Mouse (Mus musculus): ENCODE data around the gene Krt25.

Krt25 gene

DNA sequence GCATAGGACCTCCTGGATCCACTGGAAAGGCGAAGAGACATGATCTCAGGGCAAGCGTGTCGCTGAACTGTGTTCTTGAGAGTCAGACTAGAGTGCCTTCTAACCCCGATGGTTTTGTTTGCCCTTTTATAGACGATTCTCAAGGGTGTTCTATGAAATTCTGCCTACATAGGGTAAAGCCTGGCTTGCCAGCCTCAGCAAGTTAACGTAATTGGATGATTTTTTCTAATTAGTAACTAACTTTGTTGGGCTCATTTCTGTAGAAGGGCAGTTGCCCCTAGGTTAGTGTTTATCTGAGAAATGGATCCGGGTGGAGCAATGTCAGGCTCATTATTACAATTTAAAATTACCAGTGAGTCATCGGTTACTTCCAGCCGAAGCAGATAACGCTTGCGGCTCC is at the start of gene Krt25:
TSS of gene Krt25 (minus strand) at position 101 of the 400 bp plus-strand sequence.
- no peak for ATAC-seq (ENCODE audit: insufficient number of reproducible peaks, low FRiP score, low TSS enrichment)

DNA sequence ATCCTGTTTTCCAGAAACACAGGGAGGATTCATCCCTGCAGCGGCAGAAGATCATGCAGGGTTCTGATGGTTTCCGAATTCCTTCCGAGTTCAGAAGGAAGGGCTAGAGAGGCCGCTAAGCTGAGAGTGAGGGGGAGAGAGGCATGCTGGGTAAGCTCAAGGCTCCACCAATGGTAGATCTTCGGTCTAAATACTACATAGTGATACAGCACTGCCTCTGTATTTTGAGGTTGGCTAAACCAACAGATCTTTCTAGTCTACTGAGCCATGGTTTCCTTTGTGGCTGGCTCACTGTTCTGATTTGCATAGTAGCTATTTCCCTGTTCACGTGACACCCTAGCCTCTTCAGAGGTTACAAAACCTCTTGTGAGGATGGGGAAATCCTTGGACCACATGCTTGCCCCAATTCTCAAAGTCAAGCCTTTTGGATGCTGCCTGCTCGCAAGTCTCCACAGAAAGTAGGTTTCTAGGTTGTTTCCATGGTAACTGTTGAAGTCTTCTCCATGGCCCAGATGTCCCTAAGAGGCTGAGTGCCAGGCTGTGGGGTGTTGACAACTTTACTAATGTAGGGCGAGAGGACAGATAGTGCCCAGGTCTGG is 47.2 kb upstream of the Krt25 start:
- ATAC-seq (ENCODE audit: insufficient number of reproducible peaks, low FRiP score, low TSS enrichment): peak; percentile 56; the same call in 1 of the 2 replicates

DNA sequence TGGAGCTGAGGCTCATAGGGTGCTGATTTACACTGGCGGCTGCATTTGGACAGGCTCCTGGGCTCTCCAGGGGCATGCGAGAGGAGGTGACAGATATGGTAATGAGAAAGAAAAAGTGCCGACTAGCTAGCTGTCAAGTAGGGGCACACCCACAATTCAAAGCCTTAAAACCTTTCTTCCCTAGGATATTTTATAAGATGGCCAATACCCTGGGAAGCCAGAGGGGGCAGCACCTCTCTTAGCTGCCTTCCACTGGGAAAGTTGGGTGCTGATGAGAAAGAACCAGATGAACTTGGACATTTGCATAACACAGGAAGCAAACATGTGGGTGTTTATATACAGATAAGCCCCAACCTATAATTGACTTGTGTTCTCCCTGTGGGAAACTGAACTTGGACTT is 46.5 kb upstream of the Krt25 start:
- no peak for ATAC-seq (ENCODE audit: insufficient number of reproducible peaks, low FRiP score, low TSS enrichment)

DNA sequence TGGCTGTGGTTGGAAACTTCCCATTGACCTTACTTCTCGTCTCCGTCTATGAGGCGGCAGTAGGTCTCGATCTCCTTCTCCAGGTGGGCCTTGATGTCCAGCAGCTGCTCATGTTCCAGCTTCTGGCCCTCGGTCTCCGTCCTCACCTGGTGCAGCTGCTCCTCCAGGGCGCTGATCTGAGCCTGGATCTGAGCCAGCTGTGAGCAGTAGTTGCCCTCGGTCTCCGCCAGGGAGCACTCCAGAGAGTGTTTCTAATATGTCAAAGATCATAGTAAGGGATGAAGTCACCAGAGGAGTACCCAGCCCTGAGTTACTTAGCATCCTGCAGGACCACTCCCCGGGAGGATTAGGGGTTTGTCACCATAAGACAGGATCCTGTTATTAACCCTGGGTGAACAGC is 44.0 kb upstream of the Krt25 start:
- ATAC-seq (ENCODE audit: insufficient number of reproducible peaks, low FRiP score, low TSS enrichment): no peak

DNA sequence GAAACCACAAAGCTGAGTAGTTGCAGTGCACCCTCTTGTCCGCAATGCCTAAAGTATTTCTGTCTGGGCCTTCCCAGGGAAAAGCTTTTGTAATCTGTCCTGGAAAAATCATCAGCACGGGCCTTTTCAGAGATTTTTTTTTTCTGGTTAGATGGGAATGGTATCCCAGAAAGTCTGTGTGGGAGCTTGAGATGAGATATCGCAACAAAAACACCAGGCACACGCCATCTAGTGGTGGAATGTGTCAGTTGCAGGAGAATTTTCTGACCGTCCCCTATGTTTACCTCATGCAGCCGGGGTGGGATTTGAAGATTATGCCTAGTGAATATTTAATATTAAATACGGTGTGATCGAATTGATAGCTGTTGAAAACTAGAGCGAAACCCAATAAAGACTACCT is 41.7 kb upstream of the Krt25 start:
- ATAC-seq (ENCODE audit: insufficient number of reproducible peaks, low FRiP score, low TSS enrichment): no peak; the same call in 1 of the 2 replicates

DNA sequence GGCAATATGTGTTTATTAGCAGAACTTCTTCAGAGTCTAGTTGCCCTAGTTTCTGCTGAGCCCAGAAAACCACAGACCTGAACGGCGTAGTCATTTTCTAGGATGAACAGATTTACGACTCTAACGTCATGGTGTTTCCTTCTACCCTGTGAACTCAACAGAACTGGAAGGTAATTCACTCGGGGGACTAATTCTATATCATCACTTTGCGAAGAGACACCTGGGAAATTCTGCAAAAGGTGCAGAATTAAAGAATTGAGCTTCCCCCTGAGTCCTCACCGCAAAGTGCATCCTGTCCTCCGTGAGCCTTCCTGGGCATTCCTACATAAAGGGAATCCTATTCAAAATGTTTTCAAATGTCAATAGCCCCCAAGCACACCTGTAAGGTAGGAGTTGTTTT is 38.7 kb upstream of the Krt25 start:
- no peak for ATAC-seq (ENCODE audit: insufficient number of reproducible peaks, low FRiP score, low TSS enrichment)

DNA sequence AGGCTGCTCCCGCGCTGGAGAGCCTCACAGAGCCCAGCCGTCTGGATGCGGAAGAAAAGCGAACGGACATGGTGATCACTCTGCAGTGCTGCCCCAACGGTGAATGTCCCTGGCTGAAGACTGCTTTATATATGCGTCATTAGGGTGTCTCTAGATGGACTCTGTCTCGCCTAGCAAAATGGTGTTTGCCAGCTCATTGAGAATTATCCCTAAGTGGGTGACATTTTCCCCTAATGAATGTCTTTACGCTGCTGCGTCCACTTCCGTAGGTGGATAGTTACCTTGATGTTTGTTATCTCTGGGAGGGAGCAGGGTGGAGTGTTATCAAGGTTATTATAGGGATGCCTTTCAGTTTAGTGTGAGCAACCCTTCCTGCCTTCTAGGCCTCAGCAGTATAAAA is 28.3 kb upstream of the Krt25 start, which contains the start of gene Krt27:
TSS of gene Krt27 (minus strand) at position 101 of the 400 bp plus-strand sequence.
- no peak for ATAC-seq (ENCODE audit: insufficient number of reproducible peaks, low FRiP score, low TSS enrichment)

DNA sequence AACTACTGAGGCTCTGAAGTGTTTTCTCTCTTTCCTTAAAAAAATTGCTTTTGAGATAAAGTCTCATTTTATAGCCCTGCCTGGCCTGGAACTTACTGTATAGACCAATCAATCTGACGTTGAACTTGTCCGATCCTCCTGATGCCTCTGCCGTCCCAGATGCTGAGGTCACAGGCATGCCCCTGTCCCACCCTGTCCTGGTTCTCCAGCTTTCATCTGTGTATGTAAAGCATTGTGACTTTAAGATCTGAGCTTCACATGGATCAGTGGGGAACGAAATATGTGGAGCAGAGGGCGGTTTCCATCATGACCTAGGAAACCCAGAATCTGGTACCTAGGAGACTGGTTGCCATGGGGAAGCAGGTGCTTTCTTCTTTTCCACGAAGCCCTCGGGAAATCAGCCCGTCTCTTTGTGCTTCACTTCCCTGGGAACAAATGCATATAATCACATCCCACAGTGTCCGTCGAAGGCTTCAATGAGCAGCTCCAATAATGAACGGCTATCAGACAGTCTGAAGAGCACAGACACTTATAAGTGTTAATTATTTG is 16.6 kb upstream of the Krt25 start:
- no peak for ATAC-seq (ENCODE audit: insufficient number of reproducible peaks, low FRiP score, low TSS enrichment)

DNA sequence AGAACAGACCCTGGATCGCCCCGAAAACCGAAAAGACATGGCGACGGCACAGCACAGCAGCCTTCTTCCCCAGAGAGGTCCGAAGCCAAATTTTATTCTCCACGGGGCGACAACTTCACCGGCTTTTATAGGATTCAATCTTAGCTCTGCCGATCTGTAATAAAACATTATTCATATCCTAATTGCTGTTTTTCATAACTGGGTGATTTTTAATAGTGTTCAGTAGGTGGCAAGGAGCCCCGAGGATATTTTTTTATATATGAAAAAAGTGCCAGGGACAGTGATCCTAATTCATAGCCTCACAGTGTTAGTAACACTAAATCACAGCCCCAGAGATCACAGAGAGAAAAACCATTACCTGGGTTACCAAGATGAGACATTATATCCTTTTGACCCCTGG is 15.1 kb upstream of the Krt25 start, which contains the start of gene Krt26:
TSS of gene Krt26 (minus strand) at position 101 of the 400 bp plus-strand sequence.
- no peak for ATAC-seq (ENCODE audit: insufficient number of reproducible peaks, low FRiP score, low TSS enrichment)

DNA sequence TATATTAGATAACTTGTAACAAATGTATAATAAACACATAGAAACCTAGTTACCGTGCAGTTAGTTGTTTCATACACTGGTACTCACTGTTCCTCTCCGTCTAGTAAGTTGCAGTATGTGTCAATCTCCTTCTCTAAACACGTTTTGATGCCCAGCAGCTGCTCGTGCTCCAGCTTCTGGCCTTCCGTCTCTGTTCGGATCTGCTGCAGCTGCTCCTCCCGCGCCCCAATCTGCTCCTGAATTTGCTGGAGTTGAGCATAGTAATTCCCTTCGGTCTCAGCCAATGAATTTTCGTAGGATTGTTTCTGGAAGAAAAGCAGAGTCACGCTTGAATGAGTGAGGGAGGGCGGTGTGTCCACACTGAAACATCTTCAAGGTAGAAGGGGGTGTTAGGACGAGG is 10.7 kb upstream of the Krt25 start:
- no peak for ATAC-seq (ENCODE audit: insufficient number of reproducible peaks, low FRiP score, low TSS enrichment)

DNA sequence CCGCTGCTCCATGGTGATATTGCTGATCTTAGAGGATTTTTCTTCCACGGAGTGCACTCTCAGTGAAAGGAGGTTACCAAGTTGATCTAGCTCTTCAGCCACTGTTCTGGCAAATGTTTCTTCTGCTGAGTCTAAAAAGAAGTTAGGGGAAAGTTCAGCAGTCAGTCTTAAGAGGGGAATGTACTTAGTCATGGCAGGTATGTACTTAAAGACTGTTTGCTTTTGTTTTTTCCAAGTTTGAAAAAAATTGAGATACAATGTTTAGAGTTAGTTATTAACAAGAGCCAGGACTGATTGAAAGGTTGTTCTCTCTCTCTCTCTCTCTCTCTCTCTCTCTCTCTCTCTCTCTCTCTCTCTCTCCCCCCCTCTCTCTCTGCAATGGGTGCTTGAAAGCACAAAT is 6.9 kb upstream of the Krt25 start:
- ATAC-seq (ENCODE audit: insufficient number of reproducible peaks, low FRiP score, low TSS enrichment): no peak

DNA sequence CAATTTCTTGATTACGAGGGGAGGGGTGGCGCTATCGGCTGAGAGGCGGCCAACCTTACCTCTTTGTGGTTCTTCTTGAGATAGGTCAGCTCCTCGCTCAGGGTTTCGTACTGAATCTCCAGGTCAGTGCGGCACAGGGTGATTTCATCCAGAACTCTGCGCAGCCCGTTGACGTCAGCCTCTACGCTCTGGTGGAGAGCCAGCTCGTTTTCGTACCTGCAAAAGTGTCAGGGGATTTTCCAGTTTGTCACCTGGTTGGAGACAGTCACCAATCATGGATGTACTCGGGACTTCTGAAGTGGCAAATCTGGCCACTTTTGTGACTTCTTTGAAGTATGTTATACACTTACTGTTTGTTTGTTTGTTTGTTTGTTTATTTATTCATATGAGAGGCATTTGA is 1.7 kb downstream of the Krt25 start:
- no peak for ATAC-seq (ENCODE audit: insufficient number of reproducible peaks, low FRiP score, low TSS enrichment)

DNA sequence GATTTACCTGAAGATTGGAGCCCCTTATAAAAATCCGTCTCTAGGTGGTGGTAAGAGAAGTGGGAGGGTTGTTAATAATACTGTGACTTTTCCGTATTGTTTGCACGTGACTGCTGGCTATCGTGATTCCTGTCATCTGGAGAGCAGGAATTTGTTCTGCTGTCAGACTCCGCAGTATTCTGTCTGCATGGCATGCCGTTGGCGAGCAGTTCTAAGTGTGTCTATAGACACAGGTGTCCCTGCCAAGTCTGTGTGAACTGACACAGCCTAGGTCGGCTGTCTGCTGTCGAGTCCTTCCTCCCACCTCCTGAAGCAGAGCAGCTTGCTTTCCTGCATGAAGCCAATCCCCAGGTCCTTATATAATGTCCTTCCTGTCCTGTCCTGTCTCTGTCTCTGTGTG is 3.6 kb downstream of the Krt25 start:
- no peak for ATAC-seq (ENCODE audit: insufficient number of reproducible peaks, low FRiP score, low TSS enrichment)

DNA sequence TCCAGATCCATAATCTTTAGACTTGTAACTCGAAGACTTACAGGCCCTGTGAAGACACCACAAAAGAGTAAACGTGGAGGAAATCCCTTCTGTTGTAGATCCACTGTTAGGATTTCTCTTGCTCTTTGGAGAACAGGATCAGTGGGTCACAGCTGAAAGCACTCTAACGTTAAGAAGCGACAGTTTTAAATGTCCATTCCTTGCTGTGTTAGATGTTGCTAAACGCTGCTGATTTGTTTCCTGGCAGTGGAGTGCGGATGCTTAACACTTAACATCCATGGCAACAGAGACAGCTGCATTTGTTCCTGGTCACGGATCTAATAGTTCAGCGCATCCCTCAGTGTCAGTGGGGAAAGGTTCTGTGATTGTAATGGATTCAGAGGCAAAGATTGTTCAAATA is 6.2 kb downstream of the Krt25 start:
- ATAC-seq (ENCODE audit: insufficient number of reproducible peaks, low FRiP score, low TSS enrichment): no peak

DNA sequence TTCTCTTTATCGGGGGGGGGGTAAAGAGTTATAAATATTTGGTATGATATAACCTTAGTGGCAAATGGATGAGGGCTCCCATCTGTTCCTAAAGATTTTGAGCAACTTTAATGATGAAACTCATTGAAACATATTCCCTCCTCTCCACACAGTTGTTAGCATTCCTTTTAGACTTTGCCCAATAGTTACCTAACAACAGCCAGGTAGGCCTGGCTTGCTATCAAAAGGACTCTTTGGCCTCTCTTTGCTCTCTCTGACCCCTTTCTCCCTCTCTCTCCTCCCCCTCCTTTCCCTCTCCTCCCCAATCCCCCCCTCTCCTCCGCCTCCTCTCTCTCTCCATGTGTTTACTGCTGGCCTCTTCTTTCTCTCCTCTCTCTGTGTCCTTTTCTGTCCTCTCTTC is 8.2 kb downstream of the Krt25 start:
- ATAC-seq (ENCODE audit: insufficient number of reproducible peaks, low FRiP score, low TSS enrichment): no peak

DNA sequence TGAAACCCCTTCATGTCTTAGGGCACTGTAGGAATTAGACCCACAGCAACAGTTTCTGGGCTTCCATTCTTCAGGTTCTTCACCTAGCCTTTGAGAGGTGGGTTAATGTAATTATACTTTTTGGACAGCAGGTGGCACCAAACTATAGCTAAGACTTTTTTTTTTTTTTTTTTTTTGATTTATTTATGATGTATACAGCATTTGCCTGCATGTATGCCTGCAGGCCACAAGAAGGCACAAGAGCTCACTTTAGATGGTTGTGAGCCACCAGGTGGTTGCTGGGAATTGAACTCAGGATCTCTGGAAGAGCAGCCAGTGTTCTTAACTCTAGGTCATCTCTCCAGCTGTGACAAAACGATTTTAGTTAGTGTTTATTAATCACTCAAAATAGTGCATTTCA is 11.9 kb downstream of the Krt25 start:
- no peak for ATAC-seq (ENCODE audit: insufficient number of reproducible peaks, low FRiP score, low TSS enrichment)

DNA sequence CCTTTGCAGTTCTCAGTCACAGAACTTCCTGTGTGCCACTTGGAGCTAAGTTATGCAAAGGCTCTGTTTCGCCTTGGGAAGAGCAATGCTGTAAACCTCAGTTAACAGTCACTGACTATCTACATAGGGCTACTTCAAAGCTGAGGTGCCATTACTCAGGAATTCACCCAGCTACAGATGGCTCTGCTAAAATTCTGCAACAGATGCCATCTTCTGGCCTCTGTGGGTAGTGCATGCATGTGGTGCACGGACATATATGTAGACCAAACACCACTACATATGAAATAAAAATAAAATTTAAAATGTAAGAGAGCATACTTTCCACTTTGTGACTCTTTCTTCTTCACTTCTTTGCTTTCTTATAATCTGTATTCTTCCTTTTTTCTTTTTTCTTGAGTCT is 15.2 kb downstream of the Krt25 start:
- no peak; the same call in 1 of the 2 replicates for ATAC-seq (ENCODE audit: insufficient number of reproducible peaks, low FRiP score, low TSS enrichment)

DNA sequence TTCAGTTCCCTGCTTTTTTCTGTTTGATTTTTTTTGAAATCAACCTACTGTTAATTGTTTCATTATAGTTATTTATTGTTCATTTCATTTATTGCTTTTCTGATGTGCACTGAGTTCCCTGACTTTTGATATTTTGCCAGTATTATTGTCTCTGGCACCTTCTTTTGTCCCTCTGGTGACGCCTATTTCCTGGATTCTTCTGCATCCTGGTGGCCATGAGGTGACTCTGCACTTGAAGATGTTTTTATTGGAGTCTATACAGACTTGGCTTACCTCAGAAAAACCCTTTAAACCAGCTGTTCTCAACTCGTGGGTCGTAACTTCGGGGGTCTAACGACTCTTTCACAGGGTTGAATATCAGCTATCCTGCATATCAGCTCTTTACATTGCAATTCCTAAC is 27.7 kb downstream of the Krt25 start:
- no peak for ATAC-seq (ENCODE audit: insufficient number of reproducible peaks, low FRiP score, low TSS enrichment)

DNA sequence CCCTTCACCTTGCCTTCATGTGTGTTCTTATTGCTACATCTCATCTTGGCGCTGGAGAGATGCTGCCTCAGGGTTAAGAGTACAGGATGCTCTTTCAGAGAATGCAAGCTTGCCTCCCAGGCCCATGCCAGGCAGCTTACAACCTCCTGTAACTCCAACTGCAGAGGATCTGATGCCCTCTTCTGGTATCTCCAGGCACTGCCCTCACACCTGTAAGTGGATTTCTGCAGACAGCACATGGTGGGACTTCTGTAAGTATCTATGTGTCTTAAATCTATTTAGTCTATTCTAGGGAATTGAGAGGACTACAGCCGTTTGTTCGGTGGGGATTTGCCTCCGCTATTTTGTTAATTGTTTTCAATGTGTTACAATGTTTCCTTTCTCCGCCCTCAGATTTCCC is 29.9 kb downstream of the Krt25 start:
- no peak; the same call in 1 of the 2 replicates for ATAC-seq (ENCODE audit: insufficient number of reproducible peaks, low FRiP score, low TSS enrichment)

DNA sequence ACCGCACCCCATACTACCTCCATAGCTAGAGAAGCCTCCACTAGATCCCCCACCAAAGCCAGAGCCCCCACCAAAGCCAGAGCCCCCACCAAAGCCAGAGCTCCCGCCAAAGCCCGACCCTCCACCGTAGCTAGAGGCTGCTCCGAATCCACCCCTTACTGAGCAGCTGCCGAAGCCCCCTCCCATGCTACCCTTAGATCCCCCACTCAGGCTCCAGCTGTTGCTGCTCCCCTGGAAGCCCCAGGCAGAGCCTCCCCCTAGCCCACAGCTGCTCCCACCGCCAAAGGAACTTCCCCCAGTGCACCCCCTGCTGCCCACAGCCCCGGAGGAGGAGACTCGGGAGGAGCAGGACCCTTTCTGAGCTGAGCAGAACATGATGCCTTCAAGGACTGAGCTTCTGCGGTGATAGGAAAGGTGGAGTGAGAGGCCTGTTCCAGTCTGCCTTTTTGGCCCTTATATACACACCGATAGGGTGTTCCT is 37.9 kb downstream of the Krt25 start, which contains the start of gene Krt24:
TSS of gene Krt24 (minus strand) at position 430 of the 480 bp plus-strand sequence.
- no peak for ATAC-seq (ENCODE audit: insufficient number of reproducible peaks, low FRiP score, low TSS enrichment)

DNA sequence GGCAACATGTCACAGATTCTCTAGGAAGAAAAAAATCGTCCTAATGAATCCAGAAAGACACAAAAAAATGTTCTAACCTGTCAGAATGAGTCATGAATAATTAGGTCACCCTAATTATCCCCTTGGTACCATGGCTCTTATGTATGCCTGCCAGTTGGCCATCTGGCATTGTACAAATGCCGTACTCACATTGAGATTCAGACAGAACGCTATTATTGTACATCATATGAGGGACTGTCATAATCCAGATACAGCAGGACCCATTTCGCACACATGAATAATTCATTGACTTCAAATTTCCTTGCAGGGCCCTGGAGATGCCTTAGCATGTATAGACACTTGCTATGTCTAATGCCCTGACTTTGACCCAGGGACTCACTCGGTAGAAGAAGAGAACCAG is 38.7 kb downstream of the Krt25 start:
- ATAC-seq (ENCODE audit: insufficient number of reproducible peaks, low FRiP score, low TSS enrichment): peak; percentile 88

DNA sequence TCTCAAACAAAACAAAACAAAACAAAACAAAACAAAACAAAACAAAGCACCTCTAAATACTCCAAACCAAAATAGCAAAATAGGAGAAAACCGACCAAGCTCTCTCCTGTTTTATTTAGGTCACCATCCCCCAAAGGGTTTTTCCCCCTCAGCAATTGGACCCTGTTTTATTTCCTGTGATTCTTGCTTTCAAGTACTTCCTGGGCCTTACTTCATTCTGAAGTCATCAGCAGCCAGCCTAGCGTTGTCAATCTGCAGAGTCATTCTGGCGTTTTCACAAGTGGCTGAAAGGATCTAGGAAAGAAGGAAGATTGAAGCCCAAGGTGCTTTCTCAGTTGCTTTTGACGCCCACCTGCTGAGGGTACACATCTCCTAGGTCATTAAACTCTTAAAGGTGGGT is 39.4 kb downstream of the Krt25 start:
- ATAC-seq (ENCODE audit: insufficient number of reproducible peaks, low FRiP score, low TSS enrichment): no peak
